Mouse (Mus musculus): Measurements from ENCODE around the gene Zfand2b. TPM values are rescaled to one million over a fixed set of nuclear protein-coding genes. Genes with fewer than 3 reads are reported as not detected.

Gene Zfand2b
- polyA plus RNA-seq, 1 experiment from 2014 or later: 37.6 TPM

DNA sequence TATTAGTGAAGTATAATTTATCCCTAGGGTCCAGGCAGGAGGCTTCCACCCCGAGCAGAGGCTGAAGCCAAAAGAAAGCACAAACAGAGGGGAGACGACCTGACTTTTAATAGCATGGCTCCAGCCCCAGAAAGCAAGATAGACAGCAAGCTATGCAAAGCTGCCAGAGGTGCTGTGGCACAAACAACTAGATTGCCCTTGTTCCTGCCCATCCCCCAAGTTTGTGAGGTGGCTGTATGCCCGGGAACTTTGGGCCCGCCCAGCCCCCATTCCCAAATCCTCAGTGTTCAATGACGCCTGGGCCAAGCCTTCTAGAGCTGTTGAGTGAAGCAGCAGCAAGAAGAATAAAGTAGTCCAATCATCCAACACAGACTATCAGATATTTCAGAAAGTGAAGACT, 46.4 kb downstream of the Zfand2b start:
- no peak overlapping the region for H3K4me3 ChIP-seq (ENCODE audit: low read depth, low read length)
- H3K27me3 ChIP-seq (replicated peaks; ENCODE audit: control insufficient read depth, insufficient read depth, low read length): peaks cover 34% of the 10 kb centered on the region
- H3K9ac ChIP-seq (ENCODE audit: low read depth, low read length): no peak overlapping the region
- no peak overlapping the region for H3K27ac ChIP-seq (replicated peaks; ENCODE audit: low read depth, low read length)
- peaks cover 19% of the 10 kb centered on the region for H3K4me1 ChIP-seq (ENCODE audit: control insufficient read depth, insufficient read depth, low read length)
- H3K36me3 ChIP-seq (ENCODE audit: control insufficient read depth, insufficient read depth, low read length): peaks cover 40% of the 10 kb centered on the region
- H3K4me2 ChIP-seq (ENCODE audit: low read depth, low read length): no peak overlapping the region
- ATAC-seq (ENCODE audit: low read depth) (no peak), DNase-seq (ENCODE audit: low spot score) (no peak)
- 71% methylated on average over 5 of the region's 5 CpGs for WGBS
- no peaks in the 10 kb centered on the region for H3K9me3 ChIP-seq (ENCODE audit: control insufficient read depth, low read length)

DNA sequence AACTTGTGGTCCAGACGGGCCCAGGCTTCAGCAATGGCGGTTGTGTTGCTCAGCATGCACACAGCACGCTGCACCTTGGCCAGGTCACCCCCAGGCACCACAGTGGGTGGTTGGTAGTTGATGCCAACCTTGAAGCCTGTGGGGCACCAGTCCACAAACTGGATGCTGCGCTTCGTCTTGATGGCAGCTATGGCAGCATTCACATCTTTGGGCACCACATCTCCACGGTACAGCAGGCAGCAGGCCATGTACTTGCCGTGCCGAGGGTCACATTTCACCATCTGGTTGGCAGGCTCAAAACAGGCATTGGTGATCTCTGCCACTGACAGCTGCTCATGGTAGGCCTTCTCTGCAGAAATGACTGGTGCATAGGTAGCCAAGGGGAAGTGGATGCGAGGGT, 47.3 kb downstream of the Zfand2b start:
- no peak overlapping the region for H3K4me3 ChIP-seq (ENCODE audit: low read depth, low read length)
- H3K27ac ChIP-seq (replicated peaks; ENCODE audit: low read depth, low read length): no peak overlapping the region
- H3K9me3 ChIP-seq (ENCODE audit: control insufficient read depth, low read length): no peaks in the 10 kb centered on the region
- H3K27me3 ChIP-seq (replicated peaks; ENCODE audit: control insufficient read depth, insufficient read depth, low read length): peaks cover 43% of the 10 kb centered on the region
- DNase-seq (ENCODE audit: low spot score): no peak
- no peak for ATAC-seq (ENCODE audit: low read depth)
- peaks cover 40% of the 10 kb centered on the region for H3K36me3 ChIP-seq (ENCODE audit: control insufficient read depth, insufficient read depth, low read length)
- 95% methylated on average over 9 of the region's 9 CpGs for WGBS
- peaks cover 13% of the 10 kb centered on the region; the same call in 1 of the 2 replicates for H3K4me1 ChIP-seq (ENCODE audit: control insufficient read depth, insufficient read depth, low read length)
- no peak overlapping the region for H3K4me2 ChIP-seq (ENCODE audit: low read depth, low read length)
- H3K9ac ChIP-seq (ENCODE audit: low read depth, low read length): no peak overlapping the region

DNA sequence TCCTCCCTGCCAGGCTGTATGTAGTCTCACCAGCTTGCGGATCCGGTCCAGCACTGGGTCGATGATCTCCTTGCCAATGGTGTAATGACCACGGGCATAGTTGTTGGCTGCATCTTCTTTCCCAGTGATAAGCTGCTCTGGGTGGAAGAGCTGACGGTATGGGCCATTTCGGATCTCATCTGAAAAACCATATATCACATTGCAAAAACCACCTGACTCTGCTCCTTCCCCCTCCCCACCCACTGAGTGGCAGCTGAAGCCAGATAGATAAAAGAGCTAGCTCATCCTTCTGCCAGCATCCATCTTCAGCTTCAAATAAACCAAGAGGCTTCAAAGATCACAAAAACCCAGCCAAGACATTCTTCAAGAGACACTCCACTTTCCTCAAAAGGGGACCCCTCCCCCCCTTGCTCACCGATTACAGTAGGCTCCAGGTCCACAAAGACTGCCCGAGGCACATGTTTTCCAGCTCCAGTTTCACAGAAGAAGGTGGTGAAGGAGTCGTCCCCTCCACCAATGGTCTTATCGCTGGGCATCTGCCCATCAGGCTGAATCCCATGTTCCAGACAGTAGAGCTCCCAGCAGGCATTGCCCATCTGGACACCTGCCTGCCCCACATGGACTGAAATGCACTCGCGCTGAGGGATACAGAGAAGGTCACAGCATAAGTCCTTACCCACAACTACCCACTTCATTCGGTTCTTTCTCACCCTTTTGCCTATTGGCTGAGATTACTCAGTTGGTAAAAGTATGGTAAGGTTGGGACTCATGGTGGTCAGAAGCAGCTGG, 48.5 kb downstream of the Zfand2b start:
- 75% methylated on average over 12 of the region's 13 CpGs for WGBS
- Histone ChIP-seq H3K4me3 (ENCODE audit: low read depth, low read length) (0 out of 2 replicates have a peak overlapping the region, but pooled peaks have one; percentile 57), H3K4me2 (ENCODE audit: low read depth, low read length) (peak overlapping the region; percentile 95; the same call in 1 of the 2 replicates), H3K9me3 (ENCODE audit: control insufficient read depth, low read length) (no peaks in the 10 kb centered on the region), H3K9ac (ENCODE audit: low read depth, low read length) (no peak overlapping the region), H3K27me3 (replicated peaks; ENCODE audit: control insufficient read depth, insufficient read depth, low read length) (peaks cover 53% of the 10 kb centered on the region), H3K27ac (replicated peaks; ENCODE audit: low read depth, low read length) (no peak overlapping the region), H3K36me3 (ENCODE audit: control insufficient read depth, insufficient read depth, low read length) (peaks cover 40% of the 10 kb centered on the region), H3K4me1 (ENCODE audit: control insufficient read depth, insufficient read depth, low read length) (peaks cover 7% of the 10 kb centered on the region; the same call in 1 of the 2 replicates)
- ATAC-seq (ENCODE audit: low read depth) (no peak), DNase-seq (ENCODE audit: low spot score) (no peak)

DNA sequence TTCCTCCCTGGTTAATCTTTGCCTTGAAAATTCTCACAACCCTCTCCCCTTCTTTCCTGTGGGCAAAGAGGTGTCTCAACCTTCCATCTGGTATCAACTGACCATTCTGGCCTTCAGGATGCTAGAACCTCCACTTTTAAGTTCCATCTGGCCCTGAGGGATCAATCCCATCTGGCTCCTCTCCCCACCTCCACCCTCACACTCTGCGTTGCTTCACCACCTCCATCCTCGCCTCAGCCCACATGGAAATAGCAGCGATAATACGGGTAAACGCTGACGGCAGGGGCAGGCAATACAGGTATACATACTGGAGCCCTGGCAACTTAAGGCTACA, 49.4 kb downstream of the Zfand2b start:
- WGBS: under 1% methylated on average over 6 of the region's 6 CpGs
- H3K27me3 ChIP-seq (replicated peaks; ENCODE audit: control insufficient read depth, insufficient read depth, low read length): peaks cover 53% of the 10 kb centered on the region
- no peaks in the 10 kb centered on the region for H3K9me3 ChIP-seq (ENCODE audit: control insufficient read depth, low read length)
- ATAC-seq (ENCODE audit: low read depth) (no peak; the same call in 1 of the 2 replicates), DNase-seq (ENCODE audit: low spot score) (no peak)
- H3K4me2 ChIP-seq (ENCODE audit: low read depth, low read length): peak overlapping the region; percentile 95
- H3K9ac ChIP-seq (ENCODE audit: low read depth, low read length): 0 out of 2 replicates have a peak overlapping the region, but pooled peaks have one; percentile 52
- H3K4me1 ChIP-seq (ENCODE audit: control insufficient read depth, insufficient read depth, low read length): peaks cover 7% of the 10 kb centered on the region; the same call in 1 of the 2 replicates
- peak overlapping the region; percentile 57 for H3K4me3 ChIP-seq (ENCODE audit: low read depth, low read length)
- peaks cover 32% of the 10 kb centered on the region for H3K36me3 ChIP-seq (ENCODE audit: control insufficient read depth, insufficient read depth, low read length)
- no peak overlapping the region for H3K27ac ChIP-seq (replicated peaks; ENCODE audit: low read depth, low read length)

DNA sequence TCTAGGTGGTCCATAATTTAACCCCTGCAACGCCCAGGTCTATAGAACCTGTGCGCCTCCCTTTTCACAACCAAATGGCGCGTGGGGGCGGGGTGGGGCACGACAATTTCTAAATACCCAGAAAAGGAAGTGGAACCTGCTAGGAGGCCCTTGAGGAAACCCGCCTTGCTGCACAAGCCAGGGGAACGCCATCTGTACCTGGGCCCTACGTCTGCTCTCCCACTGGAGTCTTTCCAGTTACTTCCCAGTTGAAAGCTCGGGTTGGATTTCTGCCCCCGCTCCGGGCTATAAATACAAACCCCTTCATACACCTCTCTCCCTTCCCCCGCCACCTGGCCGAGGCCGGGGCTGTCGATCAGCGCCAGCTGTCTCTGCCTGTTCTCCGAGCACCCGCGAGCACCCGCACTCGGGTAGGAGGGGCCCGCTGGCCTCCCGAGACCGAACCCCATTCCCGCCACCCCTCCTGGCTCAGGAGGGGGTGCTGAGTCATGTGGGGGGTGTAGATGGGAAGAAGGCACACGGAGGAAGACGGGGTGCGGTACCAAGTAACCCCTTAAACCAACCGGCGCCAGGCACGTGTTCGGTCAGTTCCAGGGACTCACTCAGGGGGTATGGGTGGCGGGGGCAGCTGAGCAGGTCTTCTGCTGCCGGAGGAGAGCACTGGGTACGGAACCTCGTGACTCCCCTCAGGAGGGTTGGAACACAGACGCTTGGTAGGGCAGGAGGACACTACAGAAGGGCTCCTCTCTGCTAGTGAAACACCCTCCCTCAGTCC, 50.0 kb downstream of the Zfand2b start:
- peak; percentile 64 for ATAC-seq (ENCODE audit: low read depth)
- Histone ChIP-seq H3K9me3 (ENCODE audit: control insufficient read depth, low read length) (no peaks in the 10 kb centered on the region), H3K36me3 (ENCODE audit: control insufficient read depth, insufficient read depth, low read length) (peaks cover 27% of the 10 kb centered on the region), H3K9ac (ENCODE audit: low read depth, low read length) (peak overlapping the region; percentile 52), H3K27ac (replicated peaks; ENCODE audit: low read depth, low read length) (no peak overlapping the region), H3K4me1 (ENCODE audit: control insufficient read depth, insufficient read depth, low read length) (peaks cover 7% of the 10 kb centered on the region; the same call in 1 of the 2 replicates), H3K4me3 (ENCODE audit: low read depth, low read length) (peak overlapping the region; percentile 57), H3K27me3 (replicated peaks; ENCODE audit: control insufficient read depth, insufficient read depth, low read length) (peaks cover 53% of the 10 kb centered on the region), H3K4me2 (ENCODE audit: low read depth, low read length) (peak overlapping the region; percentile 95)
- peak; percentile 47 for DNase-seq (ENCODE audit: low spot score)
- 2% methylated on average over 38 of the region's 38 CpGs for WGBS

DNA sequence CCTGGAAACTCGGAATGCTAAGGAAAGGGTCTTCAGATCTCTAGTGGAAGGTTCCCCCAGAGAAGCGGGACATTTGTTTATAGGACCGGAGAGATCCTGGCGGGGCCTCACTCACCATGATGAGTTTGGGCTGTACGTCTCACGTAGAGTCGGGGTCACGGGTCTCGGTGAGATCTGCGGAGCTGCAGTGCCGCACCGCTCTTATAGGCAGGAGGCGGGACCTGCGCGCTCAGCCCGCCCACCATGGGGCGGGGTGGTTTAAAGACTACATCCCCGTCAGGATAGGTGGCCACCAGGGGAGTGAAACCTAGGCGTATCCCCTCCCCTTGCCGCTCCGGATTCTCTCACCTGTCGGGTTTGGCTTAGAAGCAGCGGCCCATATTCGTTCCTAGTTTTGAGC, 50.6 kb downstream of the Zfand2b start:
- H3K9ac ChIP-seq (ENCODE audit: low read depth, low read length): peak overlapping the region; percentile 52
- H3K27ac ChIP-seq (replicated peaks; ENCODE audit: low read depth, low read length): no peak overlapping the region
- peaks cover 53% of the 10 kb centered on the region for H3K27me3 ChIP-seq (replicated peaks; ENCODE audit: control insufficient read depth, insufficient read depth, low read length)
- peak overlapping the region; percentile 57 for H3K4me3 ChIP-seq (ENCODE audit: low read depth, low read length)
- no peaks in the 10 kb centered on the region for H3K9me3 ChIP-seq (ENCODE audit: control insufficient read depth, low read length)
- peak; percentile 93 for ATAC-seq (ENCODE audit: low read depth)
- peaks cover 7% of the 10 kb centered on the region; the same call in 1 of the 2 replicates for H3K4me1 ChIP-seq (ENCODE audit: control insufficient read depth, insufficient read depth, low read length)
- peak; percentile 89 for DNase-seq (ENCODE audit: low spot score)
- WGBS: 0% methylated on average over 18 of the region's 24 CpGs
- peaks cover 20% of the 10 kb centered on the region for H3K36me3 ChIP-seq (ENCODE audit: control insufficient read depth, insufficient read depth, low read length)
- H3K4me2 ChIP-seq (ENCODE audit: low read depth, low read length): peak overlapping the region; percentile 95

DNA sequence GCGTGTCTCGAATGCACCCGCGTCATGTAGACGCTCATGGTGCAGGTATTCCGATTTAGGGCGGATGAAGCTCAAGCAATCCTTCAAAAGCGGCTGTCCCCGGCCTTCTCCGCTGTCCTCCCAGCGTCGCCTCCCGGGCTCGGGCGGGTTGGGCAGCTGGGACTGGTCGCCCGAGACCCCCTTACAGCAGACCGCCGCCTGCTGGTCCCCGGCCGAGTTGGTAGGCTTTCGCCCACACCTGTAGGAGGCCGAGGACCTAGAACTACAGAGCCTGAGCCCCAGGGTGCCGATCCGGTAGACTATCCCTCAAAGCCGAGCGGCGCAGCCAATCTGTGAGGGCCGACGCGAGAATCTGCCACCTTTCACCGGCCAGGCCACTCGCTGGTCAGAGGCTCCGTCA, 51.1 kb downstream of the Zfand2b start, which contains the start of gene Tuba4a:
Tuba4a (minus strand) TSS at position 335 of the 400 bp plus-strand sequence.
- no peak for DNase-seq (ENCODE audit: low spot score)
- no peaks in the 10 kb centered on the region for H3K9me3 ChIP-seq (ENCODE audit: control insufficient read depth, low read length)
- peak; percentile 41 for ATAC-seq (ENCODE audit: low read depth)
- H3K4me2 ChIP-seq (ENCODE audit: low read depth, low read length): peak within 1 kb of the TSS; percentile 95
- peaks cover 16% of the 10 kb centered on the region for H3K36me3 ChIP-seq (ENCODE audit: control insufficient read depth, insufficient read depth, low read length)
- peaks cover 53% of the 10 kb centered on the region for H3K27me3 ChIP-seq (replicated peaks; ENCODE audit: control insufficient read depth, insufficient read depth, low read length)
- H3K4me1 ChIP-seq (ENCODE audit: control insufficient read depth, insufficient read depth, low read length): peaks cover 7% of the 10 kb centered on the region; the same call in 1 of the 2 replicates
- under 1% methylated on average over 22 of the region's 34 CpGs for WGBS
- H3K4me3 ChIP-seq (ENCODE audit: low read depth, low read length): peak within 1 kb of the TSS; percentile 57
- no peak within 1 kb of the TSS for H3K27ac ChIP-seq (replicated peaks; ENCODE audit: low read depth, low read length)
- H3K9ac ChIP-seq (ENCODE audit: low read depth, low read length): peak within 1 kb of the TSS; percentile 52

All from embryonic facial prominence, embryonic 14.5 days (tissue).